Mouse (Mus musculus) heart, embryonic 15.5 days (tissue): ENCODE results near the gene Tnr. TPM values are rescaled to one million over a fixed set of nuclear protein-coding genes. Genes with fewer than 3 reads are reported as not detected.

Experiments used
- ATAC-seq: fragments of 200-750 bp; cut with Nextera tagmentation; replicated peaks from 2 replicates; pipeline ENCODE4 v1.8.0; 2017; ENCODE audit warnings: low read depth, moderate TSS enrichment; ENCODE audit not compliant: insufficient number of reproducible peaks, insufficient read depth, low FRiP score
- H3K27ac ChIP-seq: fragments of 300-500 bp; sonication (generic); 2 replicates; pipeline ENCODE4 v1.5.1; 2015; ENCODE audit warnings: mild to moderate bottlenecking, inconsistent platforms
- H3K27me3 ChIP-seq: fragments of 300-500 bp; sonication (generic); 2 replicates; pipeline ENCODE4 v1.6.1; 2015; ENCODE audit warnings: inconsistent platforms
- H3K36me3 ChIP-seq: fragments of 300-500 bp; sonication (generic); 2 replicates; pipeline ENCODE4 v1.6.1; 2015; ENCODE audit warnings: mild to moderate bottlenecking, inconsistent platforms
- H3K4me1 ChIP-seq: fragments of 300-500 bp; sonication (generic); replicated peaks from 2 replicates; pipeline ENCODE4 v1.6.1; 2015; ENCODE audit warnings: inconsistent platforms
- H3K4me2 ChIP-seq: fragments of 300-500 bp; sonication (generic); 2 replicates; pipeline ENCODE4 v1.6.1; 2015; ENCODE audit warnings: inconsistent platforms, mild to moderate bottlenecking, moderate library complexity
- H3K4me3 ChIP-seq: fragments of 300-500 bp; sonication (generic); 2 replicates; pipeline ENCODE4 v1.5.1; 2015; ENCODE audit warnings: mild to moderate bottlenecking, inconsistent platforms
- H3K9ac ChIP-seq: fragments of 300-500 bp; sonication (generic); 2 replicates; pipeline ENCODE4 v1.6.1; 2015; ENCODE audit warnings: mild to moderate bottlenecking, inconsistent platforms
- H3K9me3 ChIP-seq: fragments of 300-500 bp; sonication (generic); replicated peaks from 2 replicates; pipeline ENCODE4 v1.6.1; 2016; ENCODE audit warnings: inconsistent platforms
- WGBS: fragments of 180-500 bp; shearing (Covaris S2); methylation state at CpG from one replicate; pipeline ENCODE4 v1.1.7; 2015; ENCODE audit warnings: mixed read lengths; 5-methylcytosine and 5-hydroxymethylcytosine counted together
- polyA plus RNA-seq: library from polyadenylated mRNA; unstranded; fragments of >200 nt; fragmentation: Nextera tagmentation; extraction: Ambion mirVana; gene quantifications from 2 replicates; pipeline ENCODE4 v1.2.1, GENCODE M21; 2015

The Tnr gene
- polyA plus RNA-seq, 1 experiment from 2014 or later, result 0.04 TPM

GRCm38 (mm10) chr1:159729270-159729669 is 205.7 kb downstream of the Tnr start:
- 80% methylated on average over 6 of the region's 6 CpGs for WGBS
- Histone ChIP-seq H3K36me3 (no peaks in the 10 kb centered on the region), H3K4me3 (no peak overlapping the region), H3K4me1 (no peaks in the 10 kb centered on the region), H3K9ac (no peak overlapping the region), H3K9me3 (no peaks in the 10 kb centered on the region), H3K4me2 (no peak overlapping the region), H3K27me3 (no peaks in the 10 kb centered on the region), H3K27ac (no peak overlapping the region)
- ATAC-seq, result no peak

- ATAC-seq, result no peak
Measured at GRCm38 (mm10) chr1:159730826-159731225, 207.3 kb downstream of the Tnr start.

GRCm38 (mm10) chr1:159735099-159735498 is 211.5 kb downstream of the Tnr start:
- no peak for ATAC-seq
- Histone ChIP-seq H3K4me3 (no peak overlapping the region), H3K9ac (no peak overlapping the region), H3K27ac (no peak overlapping the region), H3K4me1 (no peaks in the 10 kb centered on the region), H3K9me3 (no peaks in the 10 kb centered on the region), H3K36me3 (no peaks in the 10 kb centered on the region), H3K4me2 (no peak overlapping the region), H3K27me3 (no peaks in the 10 kb centered on the region)
- WGBS, result 67% methylated on average over 3 of the region's 3 CpGs

More at GRCm38 (mm10) chr1:159730826-159731225, 207.3 kb downstream of the Tnr start:
- no peak overlapping the region for H3K27ac ChIP-seq
- H3K4me2 ChIP-seq, result no peak overlapping the region
- 44% methylated on average over 4 of the region's 4 CpGs for WGBS
- no peaks in the 10 kb centered on the region for H3K9me3 ChIP-seq
- no peaks in the 10 kb centered on the region for H3K4me1 ChIP-seq
- no peaks in the 10 kb centered on the region for H3K36me3 ChIP-seq
- no peak overlapping the region for H3K9ac ChIP-seq
- H3K27me3 ChIP-seq, result no peaks in the 10 kb centered on the region
- no peak overlapping the region for H3K4me3 ChIP-seq

GRCm38 (mm10) chr1:159739478-159739877 is 215.9 kb downstream of the Tnr start:
- 59% methylated on average over 3 of the region's 3 CpGs for WGBS
- no peak overlapping the region for H3K27ac ChIP-seq
- H3K27me3 ChIP-seq, result no peaks in the 10 kb centered on the region

GRCm38 (mm10) chr1:159741237-159742002 is 217.9 kb downstream of the Tnr start:
- Histone ChIP-seq H3K4me2 (no peak overlapping the region), H3K27ac (no peak overlapping the region), H3K4me1 (no peaks in the 10 kb centered on the region), H3K4me3 (no peak overlapping the region), H3K36me3 (no peaks in the 10 kb centered on the region), H3K27me3 (no peaks in the 10 kb centered on the region), H3K9me3 (no peaks in the 10 kb centered on the region), H3K9ac (no peak overlapping the region)
- no peak for ATAC-seq
- WGBS, result 70% methylated on average over 3 of the region's 3 CpGs

More at GRCm38 (mm10) chr1:159739478-159739877, 215.9 kb downstream of the Tnr start:
- no peak for ATAC-seq
- Histone ChIP-seq H3K4me1 (no peaks in the 10 kb centered on the region), H3K9ac (no peak overlapping the region), H3K4me3 (no peak overlapping the region), H3K9me3 (no peaks in the 10 kb centered on the region), H3K36me3 (no peaks in the 10 kb centered on the region), H3K4me2 (no peak overlapping the region)

GRCm38 (mm10) chr1:159742003-159742274 is 218.4 kb downstream of the Tnr start:
- Histone ChIP-seq H3K4me3 (no peak overlapping the region), H3K9me3 (no peaks in the 10 kb centered on the region)
- WGBS, result 42% methylated on average over 3 of the region's 3 CpGs

GRCm38 (mm10) chr1:159743744-159744253 is 220.2 kb downstream of the Tnr start:
- no peaks in the 10 kb centered on the region for H3K27me3 ChIP-seq
- WGBS, result 70% methylated on average over 2 of the region's 2 CpGs

More at GRCm38 (mm10) chr1:159742003-159742274, 218.4 kb downstream of the Tnr start:
- no peak for ATAC-seq
- H3K27ac ChIP-seq, result no peak overlapping the region
- H3K4me2 ChIP-seq, result no peak overlapping the region
- no peaks in the 10 kb centered on the region for H3K36me3 ChIP-seq
- no peak overlapping the region for H3K9ac ChIP-seq
- no peaks in the 10 kb centered on the region for H3K4me1 ChIP-seq
- no peaks in the 10 kb centered on the region for H3K27me3 ChIP-seq

GRCm38 (mm10) chr1:159745311-159745710 is 221.7 kb downstream of the Tnr start:
- WGBS, result 66% methylated on average over 2 of the region's 2 CpGs

More at GRCm38 (mm10) chr1:159743744-159744253, 220.2 kb downstream of the Tnr start:
- no peak overlapping the region for H3K27ac ChIP-seq
- ATAC-seq, result no peak
- H3K4me3 ChIP-seq, result no peak overlapping the region
- H3K4me2 ChIP-seq, result no peak overlapping the region
- no peaks in the 10 kb centered on the region for H3K9me3 ChIP-seq
- H3K9ac ChIP-seq, result no peak overlapping the region
- H3K36me3 ChIP-seq, result no peaks in the 10 kb centered on the region
- H3K4me1 ChIP-seq, result no peaks in the 10 kb centered on the region

GRCm38 (mm10) chr1:159747969-159748368 is 224.4 kb downstream of the Tnr start:
- no peaks in the 10 kb centered on the region for H3K27me3 ChIP-seq
- no peak overlapping the region for H3K9ac ChIP-seq
- 69% methylated on average over 7 of the region's 7 CpGs for WGBS
- no peaks in the 10 kb centered on the region for H3K4me1 ChIP-seq
- H3K4me3 ChIP-seq, result no peak overlapping the region
- H3K36me3 ChIP-seq, result no peaks in the 10 kb centered on the region
- H3K27ac ChIP-seq, result no peak overlapping the region
- H3K9me3 ChIP-seq, result no peaks in the 10 kb centered on the region
- no peak overlapping the region for H3K4me2 ChIP-seq
- no peak for ATAC-seq

More at GRCm38 (mm10) chr1:159745311-159745710, 221.7 kb downstream of the Tnr start:
- H3K9ac ChIP-seq, result no peak overlapping the region
- H3K4me3 ChIP-seq, result no peak overlapping the region
- H3K9me3 ChIP-seq, result no peaks in the 10 kb centered on the region
- no peaks in the 10 kb centered on the region for H3K27me3 ChIP-seq
- H3K4me1 ChIP-seq, result no peaks in the 10 kb centered on the region
- H3K27ac ChIP-seq, result no peak overlapping the region
- H3K36me3 ChIP-seq, result no peaks in the 10 kb centered on the region
- no peak overlapping the region for H3K4me2 ChIP-seq
- ATAC-seq, result no peak

GRCm38 (mm10) chr1:159750411-159750810 is 226.8 kb downstream of the Tnr start:
- Histone ChIP-seq H3K4me1 (no peaks in the 10 kb centered on the region), H3K9me3 (no peaks in the 10 kb centered on the region), H3K36me3 (no peaks in the 10 kb centered on the region), H3K9ac (no peak overlapping the region), H3K27me3 (no peaks in the 10 kb centered on the region), H3K27ac (no peak overlapping the region), H3K4me2 (no peak overlapping the region), H3K4me3 (no peak overlapping the region)
- WGBS, result 70% methylated on average over 5 of the region's 5 CpGs
- ATAC-seq, result no peak

- Histone ChIP-seq H3K4me2 (no peak overlapping the region), H3K9me3 (no peaks in the 10 kb centered on the region), H3K36me3 (no peaks in the 10 kb centered on the region), H3K27me3 (no peaks in the 10 kb centered on the region), H3K27ac (no peak overlapping the region), H3K4me3 (no peak overlapping the region), H3K9ac (no peak overlapping the region), H3K4me1 (no peaks in the 10 kb centered on the region)
- no peak for ATAC-seq
- 31% methylated on average over 6 of the region's 6 CpGs for WGBS
Measured at GRCm38 (mm10) chr1:159750876-159751275, 227.3 kb downstream of the Tnr start.

- Histone ChIP-seq H3K27ac (no peak overlapping the region), H3K4me1 (no peaks in the 10 kb centered on the region), H3K27me3 (no peaks in the 10 kb centered on the region), H3K4me2 (no peak overlapping the region), H3K4me3 (no peak overlapping the region), H3K36me3 (no peaks in the 10 kb centered on the region), H3K9ac (no peak overlapping the region), H3K9me3 (no peaks in the 10 kb centered on the region)
- ATAC-seq, result no peak
Measured at GRCm38 (mm10) chr1:159760970-159761369, 237.4 kb downstream of the Tnr start.
